Mouse (Mus musculus) cerebellum, adult (tissue): ENCODE data around the gene Osbpl3.

Experiments used
- ATAC-seq: cut with Nextera tagmentation; 2 replicates; pipeline ENCODE4 v1.9.2; 2017; ENCODE audit warnings: mild to moderate bottlenecking, moderate library complexity, mixed read lengths; ENCODE audit not compliant: insufficient number of reproducible peaks, low FRiP score, low TSS enrichment

Osbpl3 gene

GRCm38 (mm10) chr6:50301121-50301520 is 154.9 kb downstream of the Osbpl3 start:
- ATAC-seq = no peak

GRCm38 (mm10) chr6:50300622-50301021 is 155.4 kb downstream of the Osbpl3 start:
- ATAC-seq = no peak

GRCm38 (mm10) chr6:50299071-50299470 is 156.9 kb downstream of the Osbpl3 start:
- ATAC-seq = no peak

- ATAC-seq = no peak
Observed at GRCm38 (mm10) chr6:50297671-50298070, 158.3 kb downstream of the Osbpl3 start.

- ATAC-seq = no peak
Observed at GRCm38 (mm10) chr6:50295136-50295535, 160.9 kb downstream of the Osbpl3 start.

GRCm38 (mm10) chr6:50294128-50294527 is 161.9 kb downstream of the Osbpl3 start:
- peak; percentile 87 for ATAC-seq

- ATAC-seq = no peak
Observed at GRCm38 (mm10) chr6:50291650-50292049, 164.4 kb downstream of the Osbpl3 start.

- ATAC-seq = no peak
Observed at GRCm38 (mm10) chr6:50286881-50287280, 169.1 kb downstream of the Osbpl3 start.

GRCm38 (mm10) chr6:50279642-50280041 is 176.4 kb downstream of the Osbpl3 start:
- no peak for ATAC-seq

- no peak for ATAC-seq
Observed at GRCm38 (mm10) chr6:50273947-50274346, 182.1 kb downstream of the Osbpl3 start.

GRCm38 (mm10) chr6:50273416-50273815 is 182.6 kb downstream of the Osbpl3 start:
- no peak for ATAC-seq

- ATAC-seq = no peak
Observed at GRCm38 (mm10) chr6:50263670-50264069, 192.3 kb downstream of the Osbpl3 start, which contains the start of gene Gsdme. Gsdme (minus strand) TSS chr6:50263862.

- ATAC-seq = peak; percentile 36; the same call in 1 of the 2 replicates
Observed at GRCm38 (mm10) chr6:50262310-50262709, 193.7 kb downstream of the Osbpl3 start.

- ATAC-seq = no peak; the same call in 1 of the 2 replicates
Observed at GRCm38 (mm10) chr6:50261922-50262261, 194.1 kb downstream of the Osbpl3 start.

GRCm38 (mm10) chr6:50261201-50261921 is 194.6 kb downstream of the Osbpl3 start:
- ATAC-seq = peak; percentile 86

- no peak for ATAC-seq
Observed at GRCm38 (mm10) chr6:50255356-50255755, 200.6 kb downstream of the Osbpl3 start.

- no peak for ATAC-seq
Observed at GRCm38 (mm10) chr6:50254723-50255184, 201.2 kb downstream of the Osbpl3 start.

GRCm38 (mm10) chr6:50252690-50253089 is 203.3 kb downstream of the Osbpl3 start:
- no peak for ATAC-seq

- ATAC-seq = no peak
Observed at GRCm38 (mm10) chr6:50247791-50248190, 208.2 kb downstream of the Osbpl3 start.

GRCm38 (mm10) chr6:50247356-50247755 is 208.6 kb downstream of the Osbpl3 start:
- ATAC-seq = no peak

GRCm38 (mm10) chr6:50244967-50245366 is 211.0 kb downstream of the Osbpl3 start:
- no peak for ATAC-seq

- ATAC-seq = no peak
Observed at GRCm38 (mm10) chr6:50244126-50244525, 211.9 kb downstream of the Osbpl3 start.
